7 mouse cellular contexts compared by ENCODE assay signal in the genomic region with DNA sequence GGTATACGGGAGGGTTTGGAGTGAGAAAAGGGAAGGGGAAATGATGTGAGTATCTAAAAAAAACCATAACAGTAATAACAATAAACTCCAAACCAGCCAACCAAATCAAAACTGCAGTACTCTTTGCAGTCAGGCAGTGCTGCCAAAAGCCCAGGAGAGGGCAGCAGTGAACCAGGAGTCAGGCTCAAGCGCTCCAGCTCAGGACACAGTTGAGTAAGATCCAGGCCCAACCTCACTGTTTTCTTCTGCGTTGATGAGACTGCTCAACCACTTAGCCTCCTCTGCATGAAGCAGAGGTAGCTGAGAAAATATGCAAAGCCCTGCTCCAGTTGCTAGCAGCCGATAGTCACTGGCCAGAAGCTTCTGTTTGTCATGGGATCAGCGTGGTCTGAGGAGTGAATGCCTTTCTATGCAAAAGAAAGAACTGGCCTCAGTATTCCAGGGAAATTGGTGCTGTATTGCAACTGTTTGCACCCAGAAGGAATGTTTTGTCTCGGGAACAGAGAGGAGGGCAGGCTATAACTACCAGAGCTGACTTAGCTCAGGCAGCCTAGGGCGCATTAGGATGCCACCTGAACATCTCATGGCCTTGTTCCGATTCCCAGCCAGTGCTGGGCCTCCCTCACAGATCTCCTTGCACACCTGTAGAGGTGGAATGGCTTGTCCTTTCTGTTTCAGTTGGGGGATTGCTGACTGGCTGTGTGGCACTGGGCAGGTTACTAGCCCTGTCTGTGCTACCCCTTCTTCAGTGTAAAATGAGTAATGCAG. TPM values are rescaled to one million over a fixed set of nuclear protein-coding genes. Genes with fewer than 3 reads are reported as not detected.
A peak's percentile ranks its signal among the peaks of the same experiment; 100 is the strongest.
DNase-seq lines count a peak whose midpoint lies in the region; ATAC-seq lines count a peak whose summit lies in the region.

No protein-coding gene starts in this region.

- no peaks in the 10 kb centered on the region for H3K9me3 ChIP-seq in forebrain, embryonic 14.5 days (replicated peaks; ENCODE audit: control insufficient read depth, low read length)
- no peaks in the 10 kb centered on the region for H3K9me3 ChIP-seq in hindbrain, embryonic 10.5 days

- no peaks in the 10 kb centered on the region for H3K27me3 ChIP-seq in forebrain, embryonic 14.5 days (replicated peaks; ENCODE audit: control insufficient read depth, insufficient read depth, low read length)
- no peaks in the 10 kb centered on the region for H3K27me3 ChIP-seq in hindbrain, embryonic 10.5 days (ENCODE audit: insufficient read depth, poor library complexity, severe bottlenecking)

- no peaks in the 10 kb centered on the region for H3K4me1 ChIP-seq in forebrain, embryonic 14.5 days (ENCODE audit: control insufficient read depth, insufficient read depth, low read length)
- no peaks in the 10 kb centered on the region for H3K4me1 ChIP-seq in hindbrain, embryonic 10.5 days (replicated peaks)

- DNase-seq in Muller cell, postnatal 12 days (ENCODE audit: inconsistent ontology term): peak; percentile 51
- peak; percentile 90 for DNase-seq in forebrain, embryonic 14.5 days (ENCODE audit: low spot score)
- peak; percentile 50 for DNase-seq in hindbrain, embryonic 10.5 days (ENCODE audit: low spot score)
- peak; percentile 57 to 75 for DNase-seq in layer of hippocampus, adult 8-10 months (ENCODE audit: low spot score in 2 of 2)
- peak; percentile 70 for DNase-seq in lung, postnatal 14 days
- peak; percentile 62 for DNase-seq in retina, postnatal 7 days (ENCODE audit: low read depth, low spot score)

- H3K4me3 ChIP-seq in forebrain, embryonic 14.5 days (ENCODE audit: low read depth, low read length): no peak overlapping the region
- no peak overlapping the region for H3K4me3 ChIP-seq in hindbrain, embryonic 10.5 days

- no peak overlapping the region for H3K4me2 ChIP-seq in forebrain, embryonic 14.5 days (ENCODE audit: low read length)

- H3K27ac ChIP-seq in forebrain, embryonic 14.5 days (ENCODE audit: low read depth, low read length): no peak overlapping the region
- H3K27ac ChIP-seq in hindbrain, embryonic 10.5 days: no peak overlapping the region

- WGBS in forebrain, embryonic 14.5 days: 43% methylated on average over 8 of the region's 8 CpGs
- 40% methylated on average over 8 of the region's 8 CpGs for WGBS in hindbrain, embryonic 10.5 days

- peak; percentile 88 for ATAC-seq in cerebellum, adult (ENCODE audit: insufficient number of reproducible peaks, low FRiP score, low TSS enrichment)
- ATAC-seq in forebrain, embryonic 14.5 days: peak; percentile 78

- H3K9ac ChIP-seq in forebrain, embryonic 14.5 days (ENCODE audit: low read length): no peak overlapping the region

- no peaks in the 10 kb centered on the region for H3K36me3 ChIP-seq in forebrain, embryonic 14.5 days (ENCODE audit: control insufficient read depth, insufficient read depth, low read length)
- 0 out of 2 replicates have a peak, but pooled peaks cover 6% of the 10 kb centered on the region for H3K36me3 ChIP-seq in hindbrain, embryonic 10.5 days

RNA-seq across cellular contexts. Expression of a gene that starts 53.3 kb away (rescaled TPM):
- 23.2 and 29.3 TPM in 2 replicates for polyA plus RNA-seq in forebrain, embryonic 14.5 days (2014; fragmentation: Nextera tagmentation; extraction: Ambion mirVana)
- 27.9 and 31.3 TPM in 2 replicates for polyA plus RNA-seq in hindbrain, embryonic 10.5 days (2016; fragmentation: Nextera tagmentation; extraction: Ambion mirVana)
- 100 to 1,000 TPM; 242 to 286 (median 261) TPM for total RNA-seq in layer of hippocampus, adult 8-10 months (2022)
